Mouse (Mus musculus) heart, embryonic 12.5 days (tissue): ENCODE measurements at regions not wholly inside any gene's neighbourhood (a gene's known extent, or its start where the extent isn't known, plus 50 kb on each side); places are given as distances from the start of the nearest gene placed in this dataset.

Source experiments
- ATAC-seq: fragments of 200-750 bp; cut with Nextera tagmentation; 2 replicates; pipeline ENCODE4 v1.8.0; 2017; ENCODE audit warnings: moderate TSS enrichment, moderate library complexity; ENCODE audit not compliant: insufficient number of reproducible peaks, low FRiP score
- H3K27ac ChIP-seq: fragments of 300-500 bp; sonication (generic); 2 replicates; pipeline ENCODE4 v1.5.1; 2016; ENCODE audit warnings: mild to moderate bottlenecking, moderate library complexity; ENCODE audit not compliant: poor library complexity, severe bottlenecking
- H3K27me3 ChIP-seq: fragments of 300-500 bp; sonication (generic); replicated peaks from 2 replicates; pipeline ENCODE4 v1.6.1; 2016; ENCODE audit warnings: mild to moderate bottlenecking, moderate library complexity
- H3K36me3 ChIP-seq: fragments of 300-500 bp; sonication (generic); 2 replicates; pipeline ENCODE4 v1.6.1; 2016; ENCODE audit warnings: mild to moderate bottlenecking, moderate library complexity
- H3K4me1 ChIP-seq: fragments of 300-500 bp; sonication (generic); replicated peaks from 2 replicates; pipeline ENCODE4 v1.6.1; 2016; ENCODE audit warnings: mild to moderate bottlenecking
- H3K4me2 ChIP-seq: fragments of 300-500 bp; sonication (generic); 2 replicates; pipeline ENCODE4 v1.6.1; 2016; ENCODE audit warnings: mild to moderate bottlenecking, moderate library complexity
- H3K4me3 ChIP-seq: fragments of 300-500 bp; sonication (generic); 2 replicates; pipeline ENCODE4 v1.5.1; 2016; ENCODE audit warnings: mild to moderate bottlenecking
- H3K9ac ChIP-seq: fragments of 300-500 bp; sonication (generic); 2 replicates; pipeline ENCODE4 v1.6.1; 2016; ENCODE audit warnings: mild to moderate bottlenecking, moderate library complexity
- H3K9me3 ChIP-seq: fragments of 300-500 bp; sonication (generic); replicated peaks from 2 replicates; pipeline ENCODE4 v1.6.1; 2016; ENCODE audit warnings: mild to moderate bottlenecking, moderate library complexity
- WGBS: fragments of 180-500 bp; shearing (Covaris S2); methylation state at CpG from one replicate; pipeline ENCODE4 v1.1.7; 2016; 5-methylcytosine and 5-hydroxymethylcytosine counted together

GRCm38 (mm10) chr11:56285575-56286260, 244.9 kb upstream of the Nmur2 start:
- ATAC-seq = no peak
- Histone ChIP-seq H3K9me3 (no peaks in the 10 kb centered on the region), H3K4me3 (no peak overlapping the region), H3K27me3 (no peaks in the 10 kb centered on the region), H3K36me3 (no peaks in the 10 kb centered on the region), H3K4me2 (no peak overlapping the region), H3K27ac (no peak overlapping the region), H3K9ac (no peak overlapping the region), H3K4me1 (peaks cover 10% of the 10 kb centered on the region; the same call in 1 of the 2 replicates)
- 64% methylated on average over 2 of the region's 2 CpGs for WGBS

- Histone ChIP-seq H3K9ac (no peak overlapping the region), H3K4me1 (peaks cover 10% of the 10 kb centered on the region; the same call in 1 of the 2 replicates), H3K4me3 (no peak overlapping the region), H3K36me3 (no peaks in the 10 kb centered on the region), H3K9me3 (no peaks in the 10 kb centered on the region), H3K4me2 (no peak overlapping the region), H3K27me3 (no peaks in the 10 kb centered on the region), H3K27ac (no peak overlapping the region)
- 83% methylated on average over 4 of the region's 4 CpGs for WGBS
- ATAC-seq = no peak
Observed at GRCm38 (mm10) chr11:56281201-56281600, 240.4 kb upstream of the Nmur2 start.

DNA sequence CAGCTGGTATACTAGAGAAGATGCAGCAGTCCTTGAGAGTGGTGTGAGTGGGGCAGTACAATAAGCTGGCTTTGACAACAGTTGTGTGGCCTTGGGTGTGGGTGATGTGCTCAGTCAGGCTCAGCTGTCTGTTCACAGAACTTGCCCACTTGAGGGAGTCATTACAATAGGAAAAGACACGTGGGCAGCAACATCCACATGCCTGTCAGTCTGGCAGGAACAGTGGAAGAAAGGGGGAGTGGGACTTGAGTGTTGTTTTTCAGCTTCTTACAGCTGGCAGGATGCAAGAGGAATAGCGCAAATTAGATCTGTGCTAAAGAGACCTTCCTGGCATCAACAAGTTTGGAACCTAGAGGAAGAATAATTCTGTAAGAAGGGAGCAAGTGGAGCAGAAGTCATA, 239.4 kb upstream of the Nmur2 start:
- Histone ChIP-seq H3K4me1 (peaks cover 6% of the 10 kb centered on the region; the same call in 1 of the 2 replicates), H3K27ac (no peak overlapping the region), H3K27me3 (no peaks in the 10 kb centered on the region), H3K4me3 (no peak overlapping the region), H3K9me3 (no peaks in the 10 kb centered on the region), H3K9ac (no peak overlapping the region), H3K4me2 (no peak overlapping the region), H3K36me3 (no peaks in the 10 kb centered on the region)
- 47% methylated on average over 2 of the region's 2 CpGs for WGBS
- ATAC-seq = no peak

DNA sequence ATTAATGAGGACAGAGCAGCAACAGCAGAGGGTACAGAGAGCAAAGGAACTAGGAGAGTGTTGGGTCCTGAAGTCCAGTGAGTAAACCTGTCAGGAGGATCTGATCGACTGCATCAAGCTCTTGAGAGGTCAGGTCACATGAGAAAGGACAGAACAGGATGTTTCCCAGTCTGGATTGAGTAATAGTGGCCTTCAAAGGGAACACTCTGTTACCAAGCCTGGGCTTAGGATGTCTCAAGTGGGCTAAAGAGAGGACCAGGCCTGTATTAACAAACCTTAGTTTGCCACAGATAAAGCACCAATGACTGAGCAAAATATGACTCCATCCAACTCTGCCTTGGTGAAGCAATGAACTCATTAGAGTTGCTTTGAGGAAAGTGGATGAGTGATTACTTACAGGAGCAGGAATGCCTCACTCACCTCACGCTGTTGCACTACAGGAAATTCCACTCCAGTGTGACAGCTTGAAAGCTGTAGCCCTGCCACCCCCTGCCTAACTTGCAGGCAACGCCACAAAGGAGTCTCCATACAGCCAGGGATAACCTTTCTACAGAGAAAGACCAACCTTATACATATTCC, 229.2 kb upstream of the Nmur2 start:
- Histone ChIP-seq H3K36me3 (no peaks in the 10 kb centered on the region), H3K4me3 (no peak overlapping the region), H3K4me1 (peaks cover 5% of the 10 kb centered on the region; the same call in 1 of the 2 replicates), H3K9me3 (no peaks in the 10 kb centered on the region), H3K27me3 (no peaks in the 10 kb centered on the region), H3K9ac (no peak overlapping the region), H3K27ac (no peak overlapping the region), H3K4me2 (no peak overlapping the region)
- WGBS = 28% methylated on average over 3 of the region's 3 CpGs
- ATAC-seq = no peak

DNA sequence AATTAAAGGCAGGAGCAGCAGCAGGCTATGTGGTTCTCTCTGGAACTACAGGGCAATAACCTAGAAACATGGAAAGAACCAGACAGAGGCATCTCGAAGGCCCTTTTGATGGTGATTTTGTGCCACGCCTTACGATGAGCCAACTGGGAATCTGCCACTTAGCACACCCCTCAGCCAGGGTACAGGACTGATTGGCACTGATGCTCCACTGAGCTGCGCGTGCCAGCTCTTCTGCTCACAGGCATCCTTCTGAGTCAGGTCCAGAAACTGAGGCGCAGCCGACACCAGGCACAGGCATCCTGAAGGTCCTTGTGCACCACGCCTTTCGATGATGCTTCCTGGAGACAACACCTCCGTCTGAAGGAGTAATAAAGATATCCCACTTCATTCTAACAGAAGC, 221.9 kb upstream of the Nmur2 start:
- Histone ChIP-seq H3K4me1 (no peaks in the 10 kb centered on the region), H3K9ac (no peak overlapping the region), H3K27me3 (no peaks in the 10 kb centered on the region), H3K4me3 (no peak overlapping the region), H3K9me3 (no peaks in the 10 kb centered on the region), H3K36me3 (no peaks in the 10 kb centered on the region), H3K27ac (no peak overlapping the region), H3K4me2 (no peak overlapping the region)
- WGBS = 85% methylated on average over 10 of the region's 10 CpGs
- ATAC-seq = no peak

DNA sequence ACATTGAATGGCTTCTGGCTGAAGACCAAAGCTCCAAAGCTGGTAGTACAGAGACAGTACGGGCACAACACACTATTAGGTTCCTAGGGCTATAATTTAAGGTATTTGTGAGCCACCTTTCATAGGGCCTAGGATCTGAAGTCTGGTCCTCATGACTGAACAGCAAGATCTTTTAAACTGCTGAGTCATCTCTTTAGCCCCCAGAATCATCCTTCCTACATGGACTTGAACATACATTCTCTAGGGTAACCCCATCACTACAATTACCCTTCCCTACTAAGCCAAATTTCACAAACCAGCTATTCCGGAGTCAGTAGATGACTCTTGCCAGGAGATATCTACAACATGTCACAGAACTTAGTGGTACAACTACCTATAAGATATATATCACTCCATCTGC, 215.5 kb upstream of the Nmur2 start:
- Histone ChIP-seq H3K9me3 (no peaks in the 10 kb centered on the region), H3K9ac (no peak overlapping the region), H3K27me3 (no peaks in the 10 kb centered on the region), H3K36me3 (no peaks in the 10 kb centered on the region), H3K4me1 (no peaks in the 10 kb centered on the region), H3K27ac (no peak overlapping the region), H3K4me3 (no peak overlapping the region), H3K4me2 (no peak overlapping the region)
- no peak for ATAC-seq
- WGBS = 77% methylated on average over 2 of the region's 2 CpGs

DNA sequence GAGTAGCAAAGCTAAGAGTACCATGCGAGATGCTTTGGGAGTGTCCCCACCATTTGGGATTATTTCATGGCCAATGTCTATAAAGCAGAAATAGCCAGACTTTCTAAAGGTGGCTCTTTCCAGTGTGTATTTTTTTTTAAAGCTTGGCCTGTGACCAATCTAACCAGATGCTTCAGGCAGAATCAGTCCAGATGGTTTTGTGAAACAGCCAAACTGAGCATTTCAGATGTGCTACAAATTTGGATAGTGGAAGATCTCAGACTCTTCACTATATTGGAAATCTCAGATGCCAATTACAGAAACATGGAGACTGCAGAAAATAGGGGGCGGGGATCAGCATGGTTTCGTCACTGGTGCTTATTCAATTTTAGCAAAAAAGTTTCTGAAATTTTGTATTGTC, 213.6 kb upstream of the Nmur2 start:
- H3K4me1 ChIP-seq = no peaks in the 10 kb centered on the region
- H3K4me2 ChIP-seq = no peak overlapping the region
- H3K9me3 ChIP-seq = no peaks in the 10 kb centered on the region
- no peak for ATAC-seq
- no peaks in the 10 kb centered on the region for H3K27me3 ChIP-seq
- no peak overlapping the region for H3K4me3 ChIP-seq
- H3K36me3 ChIP-seq = no peaks in the 10 kb centered on the region
- no peak overlapping the region for H3K9ac ChIP-seq
- H3K27ac ChIP-seq = no peak overlapping the region
- WGBS = 87% methylated on average over 3 of the region's 3 CpGs

GRCm38 (mm10) chr11:56247333-56247823, 206.6 kb upstream of the Nmur2 start:
- no peak overlapping the region for H3K4me2 ChIP-seq
- H3K4me3 ChIP-seq = no peak overlapping the region
- H3K36me3 ChIP-seq = no peaks in the 10 kb centered on the region
- no peak overlapping the region for H3K27ac ChIP-seq
- no peaks in the 10 kb centered on the region for H3K4me1 ChIP-seq
- no peak overlapping the region for H3K9ac ChIP-seq
- WGBS = 32% methylated on average over 4 of the region's 4 CpGs
- H3K27me3 ChIP-seq = no peaks in the 10 kb centered on the region
- no peak for ATAC-seq
- H3K9me3 ChIP-seq = no peaks in the 10 kb centered on the region

DNA sequence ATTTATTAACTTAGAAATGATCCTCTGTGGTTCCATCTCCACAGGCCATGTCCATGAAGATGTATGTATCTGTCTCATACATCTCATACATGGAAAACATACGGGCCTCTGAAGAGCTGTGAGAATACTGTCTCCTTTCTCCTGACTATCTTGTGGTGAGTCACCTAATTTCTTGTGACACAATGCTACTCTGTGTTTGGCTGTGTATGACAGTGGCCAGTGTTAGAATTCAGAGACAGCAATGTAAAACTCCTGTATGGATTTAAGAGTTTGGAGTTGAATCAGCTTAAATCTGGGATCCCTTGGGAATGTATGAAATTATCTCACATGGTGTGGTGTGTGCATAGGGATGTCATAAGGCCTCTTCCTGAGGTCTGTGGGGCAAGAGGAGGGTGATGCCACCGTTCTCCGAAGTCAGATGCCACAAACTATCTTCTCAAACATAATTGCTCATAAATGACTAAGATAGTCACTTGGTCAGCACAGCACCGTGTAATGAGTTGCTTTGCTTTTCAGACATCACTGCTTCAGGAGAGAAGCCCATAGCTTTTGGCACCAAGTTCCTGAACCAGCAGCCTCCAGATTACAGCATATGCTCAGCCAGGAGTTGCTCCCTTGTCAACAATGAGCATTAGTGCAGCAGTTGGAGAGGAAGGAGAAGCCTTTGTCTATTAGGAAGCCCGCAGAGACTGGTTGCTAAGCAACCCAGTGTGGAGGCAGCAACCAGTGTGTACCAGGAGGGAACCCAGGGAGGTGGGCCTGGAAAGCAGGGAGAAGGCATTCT, 205.9 kb upstream of the Nmur2 start:
- no peaks in the 10 kb centered on the region for H3K9me3 ChIP-seq
- H3K36me3 ChIP-seq = no peaks in the 10 kb centered on the region
- H3K4me1 ChIP-seq = no peaks in the 10 kb centered on the region
- H3K9ac ChIP-seq = no peak overlapping the region
- WGBS = 52% methylated on average over 5 of the region's 5 CpGs
- H3K4me3 ChIP-seq = no peak overlapping the region
- no peak for ATAC-seq
- H3K4me2 ChIP-seq = no peak overlapping the region
- no peak overlapping the region for H3K27ac ChIP-seq
- H3K27me3 ChIP-seq = no peaks in the 10 kb centered on the region

DNA sequence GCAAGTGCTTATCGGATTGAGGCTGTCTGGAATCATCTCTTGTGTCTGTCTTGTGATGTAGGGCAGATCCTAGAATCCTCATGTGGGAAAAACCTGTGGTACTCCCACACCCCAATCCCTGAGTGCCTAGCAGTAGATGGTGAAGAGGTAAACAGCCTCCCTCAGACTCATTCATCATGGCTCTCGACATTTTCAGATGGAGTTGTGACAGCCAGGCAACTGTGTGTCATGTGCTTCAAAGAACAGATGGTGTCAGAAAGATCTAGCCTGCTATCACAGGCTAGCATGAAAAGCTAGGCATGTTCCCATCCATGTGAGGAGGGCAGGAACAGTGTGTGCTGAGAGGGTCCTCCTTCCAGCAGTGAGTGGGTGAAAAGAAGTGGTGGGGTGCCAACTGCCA, 204.1 kb upstream of the Nmur2 start:
- Histone ChIP-seq H3K9me3 (no peaks in the 10 kb centered on the region), H3K27ac (no peak overlapping the region), H3K27me3 (no peaks in the 10 kb centered on the region), H3K4me1 (no peaks in the 10 kb centered on the region), H3K36me3 (no peaks in the 10 kb centered on the region), H3K9ac (no peak overlapping the region), H3K4me3 (no peak overlapping the region), H3K4me2 (no peak overlapping the region)
- WGBS = 74% methylated on average over 2 of the region's 2 CpGs
- no peak for ATAC-seq

DNA sequence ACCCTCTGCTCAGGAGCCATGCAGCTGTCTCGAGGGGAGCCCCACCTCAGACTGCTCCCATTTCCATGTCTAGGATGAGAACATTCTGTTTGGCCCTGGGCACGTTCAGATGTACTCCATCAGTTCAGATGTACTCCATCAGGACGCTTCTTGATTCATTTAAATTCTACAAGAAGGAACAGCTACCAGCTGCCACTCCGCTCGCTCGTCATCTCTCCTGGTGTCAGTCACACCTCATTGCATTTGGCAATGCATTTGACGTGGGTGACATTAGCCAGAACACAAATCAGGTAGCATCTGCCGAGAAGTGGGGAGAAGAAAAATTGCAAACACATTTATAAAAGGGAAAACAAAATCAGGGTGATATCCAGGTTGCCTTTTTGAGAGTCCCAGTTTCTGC, 202.6 kb upstream of the Nmur2 start:
- WGBS = 71% methylated on average over 8 of the region's 8 CpGs
- Histone ChIP-seq H3K4me3 (no peak overlapping the region), H3K9ac (no peak overlapping the region), H3K9me3 (no peaks in the 10 kb centered on the region), H3K36me3 (no peaks in the 10 kb centered on the region), H3K27ac (no peak overlapping the region), H3K4me1 (no peaks in the 10 kb centered on the region), H3K4me2 (no peak overlapping the region), H3K27me3 (no peaks in the 10 kb centered on the region)
- no peak for ATAC-seq
